Mouse (Mus musculus) E14TG2a.4 (cell line): ENCODE data around the gene Mn1.

Source experiments
- CTCF ChIP-seq: conservative IDR thresholded peaks from 2 replicates; pipeline ENCODE4 v1.5.1; 2014; ENCODE audit warnings: low read length
- POU5F1 ChIP-seq: IDR thresholded peaks from 2 replicates; pipeline ENCODE4 v1.6.1; 2014; ENCODE audit warnings: low read length, borderline replicate concordance

DNA sequence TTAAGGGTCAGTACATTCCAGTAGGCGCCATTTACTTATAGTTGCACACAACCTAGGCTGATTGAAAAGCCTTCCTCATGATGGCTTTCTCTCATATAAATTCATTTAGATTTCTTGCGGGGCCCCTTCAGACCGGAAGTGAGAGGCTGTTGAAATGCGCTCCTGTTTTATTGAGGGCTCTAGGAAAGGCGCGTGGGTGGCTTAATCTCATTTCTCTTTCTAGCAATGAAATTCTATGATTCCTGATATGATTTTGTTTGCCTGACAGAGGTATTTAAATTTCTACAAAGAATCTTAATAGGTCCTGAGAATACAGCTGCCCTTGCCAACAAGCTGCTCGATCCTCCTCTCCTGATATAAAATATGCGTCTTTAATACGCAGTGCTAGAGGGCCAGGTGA is 8.7 kb downstream of the Mn1 start:
- no peak for TF ChIP-seq CTCF
- TF ChIP-seq POU5F1, result no peak
